Mouse (Mus musculus): ENCODE results near the gene Creb3l4.

GRCm38 (mm10) chr3:90231075-90231474, 12.2 kb downstream of the Creb3l4 start:
- TF ChIP-seq CTCF (IDR thresholded peaks at IDR 0.05; ENCODE audit: low read depth, low read length): no peak
- no peak for TF ChIP-seq POLR2A (IDR thresholded peaks at IDR 0.05; ENCODE audit: insufficient read depth, low read length)
- TF ChIP-seq EP300 (IDR thresholded peaks at IDR 0.05; ENCODE audit: insufficient read depth, low read depth, low read length): no peak
